ENCODE assay signal across 8 mouse cellular contexts in the genomic region with DNA sequence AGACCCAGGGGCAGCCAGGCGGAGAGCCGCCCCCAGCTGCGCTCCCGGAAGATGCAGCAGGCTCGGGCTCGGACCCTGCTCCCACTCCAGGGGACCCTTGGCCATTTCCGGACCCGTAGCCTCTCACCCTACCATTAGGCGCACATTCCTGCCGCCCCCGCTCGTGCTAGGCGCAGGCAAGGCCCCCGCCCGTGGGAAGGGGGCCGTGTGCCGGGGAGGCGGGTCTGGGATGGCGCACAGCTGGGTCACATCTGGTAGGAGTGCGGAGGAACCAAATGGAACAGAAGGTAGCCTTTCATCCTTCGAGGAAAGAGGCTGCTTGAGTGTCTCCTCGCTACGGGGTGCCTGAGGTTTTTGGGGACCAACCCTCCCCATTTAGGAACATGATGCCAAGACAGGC. TPM values are rescaled to one million over a fixed set of nuclear protein-coding genes. Genes with fewer than 3 reads are reported as not detected.
DNase-seq lines count a peak whose midpoint lies in the region; ATAC-seq and TF ChIP-seq lines count a peak whose summit lies in the region.

No protein-coding gene starts in this region.

- peak overlapping the region; percentile 83 for H3K4me3 ChIP-seq in gastrocnemius, adult 2 months
- H3K4me3 ChIP-seq in hindbrain, embryonic 14.5 days (replicated peaks; ENCODE audit: low read length), result peak overlapping the region; percentile 55
- H3K4me3 ChIP-seq in midbrain, embryonic 11.5 days (ENCODE audit: low read depth, low read length), result peak overlapping the region; percentile 75
- no peak overlapping the region for H3K4me3 ChIP-seq in left cerebral cortex, adult 2 months

- H3K9ac ChIP-seq in hindbrain, embryonic 14.5 days, result peak overlapping the region; percentile 32; the same call in 1 of the 2 replicates
- peak overlapping the region; percentile 52 for H3K9ac ChIP-seq in midbrain, embryonic 11.5 days (ENCODE audit: low read length)

- H3K4me1 ChIP-seq in hindbrain, embryonic 14.5 days (replicated peaks; ENCODE audit: control insufficient read depth, insufficient read depth, low read length), result peaks cover 34% of the 10 kb centered on the region
- H3K4me1 ChIP-seq in midbrain, embryonic 11.5 days (ENCODE audit: control insufficient read depth, insufficient read depth, low read length), result peaks cover 34% of the 10 kb centered on the region

- no peak for ATAC-seq in hindbrain, embryonic 14.5 days (ENCODE audit: low FRiP score)
- ATAC-seq in midbrain, embryonic 11.5 days (ENCODE audit: low FRiP score), result no peak

- no peaks in the 10 kb centered on the region for H3K36me3 ChIP-seq in hindbrain, embryonic 14.5 days (replicated peaks; ENCODE audit: control insufficient read depth, insufficient read depth)
- no peaks in the 10 kb centered on the region for H3K36me3 ChIP-seq in midbrain, embryonic 11.5 days (ENCODE audit: control insufficient read depth, insufficient read depth, low read length)

- DNase-seq in gastrocnemius, adult 2 months, result no peak
- no peak for DNase-seq in gastrocnemius, postnatal 36 days
- DNase-seq in embryo, embryonic 9.5 days (ENCODE audit: extremely low spot score), result peak; percentile 54
- no peak for DNase-seq in hindbrain, embryonic 14.5 days (ENCODE audit: low spot score)
- no peak for DNase-seq in midbrain, embryonic 11.5 days (ENCODE audit: low spot score, missing footprints)
- no peak for DNase-seq in cerebellum, postnatal 4 days (ENCODE audit: low spot score in 2 of 2)
- no peak for DNase-seq in left cerebral cortex, adult 2 months (ENCODE audit: extremely low spot score in 1 of 2, low spot score in 2 of 2)
- no peak for DNase-seq in frontal cortex, postnatal 14 days (ENCODE audit: low spot score in 2 of 2)

- peak overlapping the region; percentile 87 for H3K4me2 ChIP-seq in hindbrain, embryonic 14.5 days (replicated peaks)
- peak overlapping the region; percentile 47 for H3K4me2 ChIP-seq in midbrain, embryonic 11.5 days

- 1% methylated on average over 23 of the region's 23 CpGs for WGBS in hindbrain, embryonic 14.5 days
- under 1% methylated on average over 23 of the region's 23 CpGs for WGBS in midbrain, embryonic 11.5 days

- peak overlapping the region; percentile 82 for H3K27ac ChIP-seq in gastrocnemius, adult 2 months
- H3K27ac ChIP-seq in hindbrain, embryonic 14.5 days, result no peak overlapping the region
- H3K27ac ChIP-seq in midbrain, embryonic 11.5 days (ENCODE audit: low read depth, low read length), result 0 out of 2 replicates have a peak overlapping the region, but pooled peaks have one; percentile 11
- H3K27ac ChIP-seq in left cerebral cortex, adult 2 months, result no peak overlapping the region

- intact Hi-C loops in gastrocnemius, adult 2 months (cut with DNase I), result no loop called here
- intact Hi-C loops in gastrocnemius, postnatal 36 days (cut with DNase I), result no loop called here
- intact Hi-C loops in left cerebral cortex, adult 2 months (cut with DNase I), result no loop called here

- H3K9me3 ChIP-seq in hindbrain, embryonic 14.5 days (ENCODE audit: control insufficient read depth, low read length), result no peaks in the 10 kb centered on the region
- no peaks in the 10 kb centered on the region for H3K9me3 ChIP-seq in midbrain, embryonic 11.5 days (ENCODE audit: control insufficient read depth, low read length)

- H3K27me3 ChIP-seq in hindbrain, embryonic 14.5 days (ENCODE audit: control insufficient read depth, insufficient read depth, low read length), result peaks cover 25% of the 10 kb centered on the region
- peaks cover 5% of the 10 kb centered on the region; the same call in 1 of the 2 replicates for H3K27me3 ChIP-seq in midbrain, embryonic 11.5 days (ENCODE audit: control insufficient read depth, insufficient read depth, low read length)

- TF ChIP-seq CTCF in gastrocnemius, adult 2 months (IDR thresholded peaks at IDR 0.05), result no peak
- no peak for TF ChIP-seq CTCF in left cerebral cortex, adult 2 months (IDR thresholded peaks at IDR 0.05)

RNA-seq across cellular contexts. Expression of a gene that starts 0.7 kb away (rescaled TPM):
- total RNA-seq in gastrocnemius, adult 2 months (2021), result 1 to 10 TPM; 3.2 to 6.1 TPM
- total RNA-seq in gastrocnemius, postnatal 36 days (2021), result 1 to 10 TPM; 3.5 to 3.8 TPM
- 25.7 and 30.1 TPM in 2 replicates for polyA plus RNA-seq in hindbrain, embryonic 14.5 days (2014; fragmentation: Nextera tagmentation; extraction: Ambion mirVana)
- polyA plus RNA-seq in midbrain, embryonic 11.5 days (2014; fragmentation: Nextera tagmentation; extraction: Ambion mirVana), result 38.3 and 40.5 TPM in 2 replicates
- total RNA-seq in left cerebral cortex, adult 2 months (2021), result 10 to 100 TPM; 25.9 to 26.2 TPM

RNA-seq across cellular contexts. Expression of a gene that starts 41.5 kb away (rescaled TPM):
- not detected for total RNA-seq in gastrocnemius, adult 2 months (2021)
- total RNA-seq in gastrocnemius, postnatal 36 days (2021), result not detected
- polyA plus RNA-seq in hindbrain, embryonic 14.5 days (2014; fragmentation: Nextera tagmentation; extraction: Ambion mirVana), result 0.61 TPM in 1 of 2 replicates, not detected in the other
- 0.39 TPM in 1 of 2 replicates, not detected in the other for polyA plus RNA-seq in midbrain, embryonic 11.5 days (2014; fragmentation: Nextera tagmentation; extraction: Ambion mirVana)
- total RNA-seq in left cerebral cortex, adult 2 months (2021), result not detected

RNA-seq across cellular contexts. Expression of a gene that starts 42.4 kb away (rescaled TPM):
- total RNA-seq in gastrocnemius, adult 2 months (2021), result 1 to 10 TPM; 4.0 to 4.4 TPM
- total RNA-seq in gastrocnemius, postnatal 36 days (2021), result 1 to 10 TPM; 4.6 to 5.2 TPM
- 95.0 and 98.9 TPM in 2 replicates for polyA plus RNA-seq in hindbrain, embryonic 14.5 days (2014; fragmentation: Nextera tagmentation; extraction: Ambion mirVana)
- 42.9 and 46.4 TPM in 2 replicates for polyA plus RNA-seq in midbrain, embryonic 11.5 days (2014; fragmentation: Nextera tagmentation; extraction: Ambion mirVana)
- total RNA-seq in left cerebral cortex, adult 2 months (2021), result 100 to 1,000 TPM; 244 to 247 TPM

Comparison
In these comparisons a context has a peak if more than half of its experiments do, and no peak if none do; other contexts are left out.
1. H3K27ac ChIP-seq: peak in gastrocnemius, adult 2 months (single experiment) and midbrain, embryonic 11.5 days (single experiment); none in hindbrain, embryonic 14.5 days (single experiment) and left cerebral cortex, adult 2 months (single experiment).
2. RNA of a gene that starts 42.4 kb away (total RNA-seq): 244 to 247 TPM in left cerebral cortex, adult 2 months; 4.6 to 5.2 TPM in gastrocnemius, postnatal 36 days and 4.0 to 4.4 TPM in gastrocnemius, adult 2 months; every median in the first group is over 10 times any median in the second.